Mouse (Mus musculus) lung, embryonic 15.5 days (tissue): ENCODE data around the gene Npas1. TPM values are rescaled to one million over a fixed set of nuclear protein-coding genes. Genes with fewer than 3 reads are reported as not detected.

Experiments used
- ATAC-seq: fragments of 200-750 bp; cut with Nextera tagmentation; 2 replicates; pipeline ENCODE4 v1.8.0; 2017; ENCODE audit warnings: moderate number of reproducible peaks, borderline replicate concordance; ENCODE audit not compliant: low FRiP score, low TSS enrichment; ENCODE audit errors: extremely low read depth
- H3K27ac ChIP-seq: fragments of 300-500 bp; sonication (generic); 2 replicates; pipeline ENCODE4 v1.5.1; 2015; ENCODE audit warnings: moderate library complexity, mild to moderate bottlenecking, inconsistent platforms
- H3K27me3 ChIP-seq: fragments of 300-500 bp; sonication (generic); 2 replicates; pipeline ENCODE4 v1.6.1; 2015; ENCODE audit warnings: inconsistent platforms
- H3K36me3 ChIP-seq: fragments of 300-500 bp; sonication (generic); 2 replicates; pipeline ENCODE4 v1.6.1; 2015; ENCODE audit warnings: inconsistent platforms
- H3K4me1 ChIP-seq: fragments of 300-500 bp; sonication (generic); 2 replicates; pipeline ENCODE4 v1.6.1; 2015; ENCODE audit warnings: inconsistent platforms
- H3K4me2 ChIP-seq: fragments of 300-500 bp; sonication (generic); 2 replicates; pipeline ENCODE4 v1.6.1; 2015; ENCODE audit warnings: inconsistent platforms, mild to moderate bottlenecking, moderate library complexity
- H3K4me3 ChIP-seq: fragments of 300-500 bp; sonication (generic); 2 replicates; pipeline ENCODE4 v1.5.1; 2015; ENCODE audit warnings: mild to moderate bottlenecking, inconsistent platforms
- H3K9ac ChIP-seq: fragments of 300-500 bp; sonication (generic); 2 replicates; pipeline ENCODE4 v1.6.1; 2015; ENCODE audit warnings: inconsistent platforms
- H3K9me3 ChIP-seq: fragments of 300-500 bp; sonication (generic); 2 replicates; pipeline ENCODE4 v1.6.1; 2016; ENCODE audit warnings: inconsistent platforms
- WGBS: fragments of 180-500 bp; shearing (Covaris S2); methylation state at CpG from one replicate; pipeline ENCODE4 v1.1.7; 2015; 5-methylcytosine and 5-hydroxymethylcytosine counted together
- polyA plus RNA-seq: library from polyadenylated mRNA; unstranded; fragments of >200 nt; fragmentation: Nextera tagmentation; extraction: Ambion mirVana; gene quantifications from 2 replicates; pipeline ENCODE4 v1.2.1, GENCODE M21; 2015

Npas1 gene
- polyA plus RNA-seq, 1 experiment from 2014 or later, result 0.21 TPM

DNA sequence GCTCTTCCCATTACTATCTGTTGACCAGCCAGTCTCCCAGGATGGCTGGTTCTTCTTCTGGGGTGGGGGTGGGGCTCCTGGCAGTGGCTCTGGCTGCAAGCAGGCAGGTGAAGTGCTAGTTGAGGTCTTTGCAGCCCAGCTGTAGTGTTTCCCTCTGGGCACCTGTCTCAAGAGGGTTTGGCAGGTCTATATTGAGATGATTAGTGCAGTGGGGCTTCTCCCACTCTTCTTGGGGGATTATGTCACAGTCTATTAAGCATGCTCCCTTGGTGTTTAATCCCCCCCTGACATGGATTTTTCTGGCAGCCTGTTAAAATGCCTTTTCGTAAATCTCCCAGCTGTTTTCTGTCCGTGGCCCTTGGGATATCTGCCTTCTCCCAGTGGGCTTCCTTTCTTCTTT is 64.6 kb downstream of the Npas1 start:
- Histone ChIP-seq H3K4me3 (no peak overlapping the region), H3K9ac (no peak overlapping the region), H3K4me2 (no peak overlapping the region), H3K27ac (peak overlapping the region; percentile 44; the same call in 1 of the 2 replicates), H3K4me1 (peaks cover 30% of the 10 kb centered on the region), H3K27me3 (no peaks in the 10 kb centered on the region), H3K9me3 (no peaks in the 10 kb centered on the region), H3K36me3 (peaks cover 28% of the 10 kb centered on the region)
- 52% methylated on average over 2 of the region's 2 CpGs for WGBS
- ATAC-seq, result 0 out of 2 replicates have a peak, but pooled peaks have one; percentile 41

DNA sequence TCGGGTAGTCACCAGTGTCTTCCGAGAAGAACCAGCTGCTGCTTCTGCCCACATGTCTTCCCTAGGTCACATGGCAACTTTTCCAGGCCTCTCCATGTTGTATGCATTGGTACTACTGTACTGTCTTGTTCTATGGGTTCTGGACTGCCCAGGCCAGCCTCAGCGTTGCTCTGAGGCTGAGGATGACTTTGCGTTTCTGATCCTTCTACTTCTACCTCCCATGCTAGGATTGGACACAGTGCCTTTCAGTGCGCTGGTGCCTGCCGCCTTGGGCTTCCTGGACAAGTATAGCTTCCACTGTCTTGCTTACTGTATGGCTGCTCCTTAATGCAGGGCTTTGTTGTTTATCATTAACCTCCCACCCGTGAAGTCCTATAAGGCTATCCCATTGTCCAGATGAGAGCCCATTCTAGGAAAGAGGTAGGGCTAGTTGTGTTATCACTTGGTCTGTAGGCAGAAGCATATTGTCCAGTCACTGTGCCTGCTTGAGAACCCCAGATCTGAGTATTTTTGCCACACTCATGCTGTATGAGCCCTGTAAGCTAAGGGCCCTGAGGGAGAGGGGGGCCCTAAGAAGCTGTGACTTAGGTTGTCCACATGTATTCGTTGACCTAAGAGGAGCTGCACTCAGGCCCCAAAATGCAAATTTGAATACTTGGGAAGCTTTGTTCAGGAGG is 65.2 kb downstream of the Npas1 start:
- H3K4me1 ChIP-seq, result peaks cover 29% of the 10 kb centered on the region
- no peaks in the 10 kb centered on the region for H3K27me3 ChIP-seq
- H3K4me2 ChIP-seq, result no peak overlapping the region
- H3K9me3 ChIP-seq, result no peaks in the 10 kb centered on the region
- 75% methylated on average over 8 of the region's 8 CpGs for WGBS
- peaks cover 23% of the 10 kb centered on the region for H3K36me3 ChIP-seq
- peak; percentile 29; the same call in 1 of the 2 replicates for ATAC-seq
- no peak overlapping the region for H3K9ac ChIP-seq
- H3K4me3 ChIP-seq, result no peak overlapping the region
- peak overlapping the region; percentile 44 for H3K27ac ChIP-seq

DNA sequence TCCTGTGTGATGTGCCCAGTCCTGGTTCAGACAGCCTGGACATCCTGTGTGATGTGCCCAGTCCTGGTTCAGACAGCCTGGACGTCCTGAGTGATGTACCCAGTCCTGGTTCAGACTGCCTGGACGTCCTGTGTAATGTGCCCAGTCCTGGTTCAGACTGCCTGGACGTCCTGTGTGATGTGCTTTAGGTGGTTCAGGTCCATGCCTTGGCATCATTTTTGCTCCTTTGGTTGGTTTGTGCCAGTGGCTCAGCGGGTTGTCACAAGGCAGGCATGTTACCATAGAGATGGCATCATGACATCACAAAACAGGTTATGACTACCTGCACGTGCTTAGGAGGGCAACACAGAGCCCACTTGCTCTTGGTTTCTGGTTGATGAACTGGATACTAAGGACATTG is 66.4 kb downstream of the Npas1 start:
- H3K27ac ChIP-seq, result no peak overlapping the region
- 88% methylated on average over 5 of the region's 5 CpGs for WGBS
- H3K4me2 ChIP-seq, result no peak overlapping the region
- 0 out of 2 replicates have a peak, but pooled peaks cover 10% of the 10 kb centered on the region for H3K36me3 ChIP-seq
- H3K9ac ChIP-seq, result no peak overlapping the region
- no peaks in the 10 kb centered on the region for H3K27me3 ChIP-seq
- no peaks in the 10 kb centered on the region for H3K9me3 ChIP-seq
- no peak overlapping the region for H3K4me3 ChIP-seq
- H3K4me1 ChIP-seq, result peaks cover 30% of the 10 kb centered on the region
- ATAC-seq, result no peak

DNA sequence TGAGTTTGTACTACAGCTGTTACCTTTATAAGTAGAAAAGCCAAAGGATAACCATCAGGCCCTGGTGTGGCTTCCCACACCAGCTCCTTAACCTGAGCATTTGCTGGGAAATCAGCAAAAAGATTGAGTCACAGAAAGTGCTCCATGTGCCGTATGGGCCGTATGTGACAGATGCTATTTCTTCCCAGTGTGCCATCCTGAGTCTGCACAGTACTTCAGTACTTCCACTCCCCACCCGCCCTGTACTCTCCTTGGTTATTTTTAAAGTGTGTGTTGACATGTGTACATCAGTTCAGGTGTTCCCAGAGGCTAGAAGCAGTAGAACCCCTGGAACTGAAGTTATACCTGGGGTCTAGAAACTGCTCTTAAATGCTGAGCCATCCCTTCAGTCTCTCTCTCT is 70.5 kb downstream of the Npas1 start:
- H3K4me1 ChIP-seq, result peaks cover 42% of the 10 kb centered on the region
- 90% methylated on average over 3 of the region's 3 CpGs for WGBS
- H3K9me3 ChIP-seq, result no peaks in the 10 kb centered on the region
- H3K4me3 ChIP-seq, result no peak overlapping the region
- H3K9ac ChIP-seq, result no peak overlapping the region
- H3K27me3 ChIP-seq, result no peaks in the 10 kb centered on the region
- no peak overlapping the region for H3K27ac ChIP-seq
- H3K36me3 ChIP-seq, result 0 out of 2 replicates have a peak, but pooled peaks cover 7% of the 10 kb centered on the region
- no peak for ATAC-seq
- H3K4me2 ChIP-seq, result no peak overlapping the region

Other genes with a start within 250 kb of the Npas1 start
- 0.18 and 0.36 TPM in 2 replicates for gene C5ar2, start 233.6 kb downstream of the Npas1 start, polyA plus RNA-seq
- 2.5 and 2.7 TPM in 2 replicates for gene C5ar1, start 218.2 kb downstream of the Npas1 start, polyA plus RNA-seq
- gene Inafm1, start 204.1 kb downstream of the Npas1 start, polyA plus RNA-seq, result 14.7 and 16.4 TPM in 2 replicates
- 22.4 and 23.0 TPM in 2 replicates for gene Ccdc9, start 190.9 kb downstream of the Npas1 start, polyA plus RNA-seq
- 10.3 and 12.0 TPM in 2 replicates for gene Bbc3, start 169.3 kb downstream of the Npas1 start, polyA plus RNA-seq
- 340 and 341 TPM in 2 replicates for gene Sae1, start 89.9 kb downstream of the Npas1 start, polyA plus RNA-seq
- gene Zc3h4, start 76.8 kb downstream of the Npas1 start, polyA plus RNA-seq, result 18.0 and 18.4 TPM in 2 replicates
- gene Tmem160, start 24.9 kb downstream of the Npas1 start, polyA plus RNA-seq, result 43.2 and 48.5 TPM in 2 replicates
- gene Arhgap35, start 137.3 kb upstream of the Npas1 start, polyA plus RNA-seq, result 19.1 and 19.4 TPM in 2 replicates
- gene Ceacam15, start 198.0 kb upstream of the Npas1 start, polyA plus RNA-seq, result not detected in 2 replicates
- gene Ceacam9, start 244.2 kb upstream of the Npas1 start, polyA plus RNA-seq, result not detected in 2 replicates